Mouse (Mus musculus) embryonic fibroblast, embryonic 13.5 days (primary cell): ENCODE measurements around the gene Gpsm1. TPM values are rescaled to one million over a fixed set of nuclear protein-coding genes. Genes with fewer than 3 reads are reported as not detected.

ENCODE experiments used
- H3K27ac ChIP-seq: 2 replicates; pipeline ENCODE4 v1.5.1; 2012; ENCODE audit warnings: low read length, control low read depth, inconsistent platforms; ENCODE audit not compliant: insufficient read depth
- H3K4me1 ChIP-seq: 2 replicates; pipeline ENCODE4 v1.6.1; 2011; ENCODE audit warnings: low read length; ENCODE audit not compliant: control insufficient read depth, insufficient read depth
- H3K4me3 ChIP-seq: 2 replicates; pipeline ENCODE4 v1.5.1; 2011; ENCODE audit warnings: mild to moderate bottlenecking, control low read depth, low read length; ENCODE audit not compliant: insufficient read depth
- CTCF ChIP-seq: IDR thresholded peaks from 2 replicates; pipeline ENCODE4 v1.5.1; 2011; ENCODE audit warnings: mild to moderate bottlenecking, control low read depth, low read length, moderate library complexity, borderline replicate concordance; ENCODE audit not compliant: insufficient read depth
- POLR2A ChIP-seq: IDR thresholded peaks from 2 replicates; pipeline ENCODE4 v1.6.1; 2011; ENCODE audit warnings: low read depth, mild to moderate bottlenecking, control low read depth, low read length, moderate library complexity
- polyA plus RNA-seq: library from polyadenylated mRNA; stranded (reverse); fragments of >200 nt; gene quantifications from 2 replicates; pipeline ENCODE4 v1.2.4, GENCODE M21; 2011; ENCODE audit warnings: low read depth; ENCODE audit not compliant: missing spikeins, insufficient read length

Gpsm1 gene
- polyA plus RNA-seq, 1 experiment = 26.8 TPM

DNA sequence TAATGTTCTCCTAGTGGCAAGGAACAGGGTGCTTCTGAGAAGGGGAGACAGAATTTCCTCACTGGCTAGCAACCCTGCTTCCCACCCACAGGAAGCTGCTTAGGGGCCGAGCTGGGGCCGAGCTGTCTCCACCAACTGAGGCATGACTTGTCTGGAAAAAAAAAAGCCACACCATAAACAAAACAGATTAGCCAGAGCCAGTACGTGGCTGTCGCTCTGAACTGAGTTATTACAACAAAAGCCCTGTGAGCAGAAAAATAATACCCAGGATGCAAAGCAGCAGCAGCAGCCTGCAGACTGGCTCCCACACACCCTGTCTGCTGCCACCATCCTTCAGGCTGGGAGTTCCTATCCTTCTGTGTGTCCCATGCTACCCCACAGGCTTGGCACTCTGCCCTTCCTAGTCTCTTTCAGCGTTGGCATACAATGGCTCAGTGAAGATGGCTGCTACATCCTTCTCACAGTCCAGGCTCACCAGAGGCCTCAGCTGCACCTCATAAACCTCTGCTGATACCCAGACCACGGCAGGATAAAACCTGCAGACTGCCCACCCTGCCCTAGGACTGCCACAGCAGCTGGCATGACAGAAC is 18.6 kb upstream of the Gpsm1 start:
- Histone ChIP-seq H3K27ac (no peak overlapping the region), H3K4me3 (no peak overlapping the region), H3K4me1 (no peaks in the 10 kb centered on the region)
- TF ChIP-seq POLR2A = no peak
- no peak for TF ChIP-seq CTCF

DNA sequence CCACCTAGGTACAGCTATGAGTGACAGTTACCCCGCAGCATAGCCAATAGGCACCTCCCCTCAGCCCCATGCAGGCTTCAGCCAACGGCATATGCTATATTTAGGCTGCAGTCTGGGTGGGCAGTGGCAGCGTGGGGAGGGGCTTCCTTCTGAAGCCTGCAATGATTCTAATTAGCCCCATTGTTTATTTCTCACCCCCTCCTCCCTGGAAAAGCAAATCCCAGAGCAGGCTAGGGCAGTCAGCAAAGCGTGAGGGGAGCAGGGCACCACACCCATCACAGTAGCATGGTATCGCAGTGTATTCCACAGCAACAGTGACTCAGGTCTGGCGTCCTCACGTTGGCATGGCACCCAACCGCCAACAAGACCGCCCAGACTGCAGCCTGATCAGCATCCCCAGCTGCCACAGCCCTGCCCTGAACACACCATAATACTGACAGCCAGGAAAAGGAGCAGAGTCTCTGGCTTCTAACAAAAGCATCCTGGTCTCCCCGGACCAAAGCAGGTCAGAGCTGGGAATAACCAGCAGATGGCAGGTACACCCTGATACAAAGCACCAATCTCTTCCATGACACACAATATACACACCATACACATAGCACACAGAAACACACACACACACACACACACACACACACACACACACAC is 17.0 kb upstream of the Gpsm1 start:
- H3K27ac ChIP-seq = no peak overlapping the region
- TF ChIP-seq CTCF = no peak
- TF ChIP-seq POLR2A = no peak
- no peaks in the 10 kb centered on the region for H3K4me1 ChIP-seq
- no peak overlapping the region for H3K4me3 ChIP-seq

DNA sequence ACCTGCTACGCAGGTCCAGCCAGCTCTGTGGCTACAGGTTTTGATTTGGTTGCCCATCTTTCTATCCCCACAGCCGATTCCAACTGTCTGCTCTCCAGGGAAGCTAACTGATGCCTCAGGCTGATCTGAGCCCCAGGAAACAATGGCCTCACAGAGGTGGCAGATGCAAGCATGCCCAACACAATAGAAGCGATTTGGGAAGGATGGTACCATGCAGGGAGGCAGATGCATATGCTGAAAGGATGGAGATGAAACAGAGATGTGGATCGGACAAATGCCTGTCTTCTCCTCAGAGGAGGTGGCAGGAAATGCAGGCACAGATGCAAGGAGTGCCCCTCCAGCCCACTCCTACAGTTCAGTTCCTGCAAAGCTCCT is 16.5 kb upstream of the Gpsm1 start:
- no peak for TF ChIP-seq CTCF
- no peak for TF ChIP-seq POLR2A
- H3K4me1 ChIP-seq = no peaks in the 10 kb centered on the region
- H3K27ac ChIP-seq = no peak overlapping the region
- H3K4me3 ChIP-seq = no peak overlapping the region

DNA sequence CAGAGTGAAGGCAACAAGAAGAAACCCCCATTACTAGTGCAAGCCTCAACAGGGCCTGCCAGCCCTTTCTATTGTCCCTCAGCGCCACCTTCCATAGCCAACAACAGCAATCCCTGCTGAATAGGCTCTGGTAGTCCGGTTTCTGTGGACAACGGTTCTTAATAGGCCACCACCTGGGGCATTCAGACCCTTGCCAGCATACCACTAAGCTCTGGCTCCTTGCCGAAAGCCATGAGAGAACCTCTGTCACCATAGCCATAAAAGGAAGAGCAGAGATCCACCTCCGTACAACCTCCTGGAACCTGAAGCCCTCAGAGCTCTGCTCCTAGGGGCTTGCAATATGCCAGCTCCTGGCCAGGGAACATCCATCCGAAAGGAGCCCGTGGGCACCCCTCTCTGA is 16.0 kb upstream of the Gpsm1 start:
- no peak for TF ChIP-seq POLR2A
- no peak for TF ChIP-seq CTCF
- Histone ChIP-seq H3K4me3 (no peak overlapping the region), H3K4me1 (no peaks in the 10 kb centered on the region), H3K27ac (no peak overlapping the region)

DNA sequence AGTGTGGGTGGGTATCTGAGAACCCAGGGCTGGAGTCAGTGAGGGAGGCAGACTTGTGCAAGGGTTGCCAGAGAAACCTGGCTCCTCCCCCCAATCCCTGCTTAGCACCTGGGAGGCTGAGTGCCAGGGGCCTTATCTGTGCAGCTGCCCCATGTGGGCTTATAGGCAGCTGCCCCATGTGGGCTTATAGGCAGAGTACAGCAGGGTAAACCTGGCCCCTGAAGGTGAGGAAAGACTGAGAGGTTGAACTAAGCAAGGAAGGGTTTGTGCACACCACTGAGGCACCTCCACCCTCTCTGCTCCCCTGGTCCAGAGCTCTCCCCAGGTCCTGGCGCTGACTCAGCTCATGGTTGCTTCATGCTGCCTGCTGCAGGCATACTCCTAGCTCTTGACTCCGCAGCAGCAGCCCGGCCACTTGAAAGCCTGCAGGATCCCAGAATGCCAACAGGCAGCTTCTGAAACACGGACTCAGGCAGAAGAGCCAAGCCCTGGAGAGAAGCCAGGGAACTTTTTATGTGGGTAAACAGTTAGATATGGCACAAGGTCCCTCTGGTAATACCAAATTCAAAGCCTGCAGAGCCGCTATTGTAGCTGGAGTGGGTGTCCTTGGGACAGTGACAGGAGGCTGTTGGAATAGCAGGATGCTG is 15.0 kb upstream of the Gpsm1 start:
- no peak for TF ChIP-seq CTCF
- no peak for TF ChIP-seq POLR2A
- Histone ChIP-seq H3K4me1 (no peaks in the 10 kb centered on the region), H3K4me3 (no peak overlapping the region), H3K27ac (no peak overlapping the region)

DNA sequence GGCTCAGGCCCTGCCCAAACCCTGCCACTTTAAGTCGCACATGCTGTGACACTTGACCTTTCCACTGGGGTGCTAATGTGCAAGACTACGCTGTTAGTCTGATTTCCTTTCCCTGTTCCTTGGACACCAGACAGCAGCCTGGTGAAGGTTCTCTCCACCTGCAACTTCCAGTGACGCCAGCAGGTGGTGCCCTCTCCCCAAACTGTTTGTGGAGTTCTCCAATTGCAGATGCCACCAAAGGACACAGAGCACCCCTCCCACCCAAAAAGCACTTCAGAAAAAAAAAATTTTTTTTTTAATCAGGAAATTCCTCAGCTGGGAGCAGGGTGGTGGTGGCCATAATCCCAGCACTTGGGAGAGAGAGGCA is 14.5 kb upstream of the Gpsm1 start:
- Histone ChIP-seq H3K4me1 (no peaks in the 10 kb centered on the region), H3K27ac (no peak overlapping the region)
- TF ChIP-seq POLR2A = no peak
- peak; percentile 86 for TF ChIP-seq CTCF

DNA sequence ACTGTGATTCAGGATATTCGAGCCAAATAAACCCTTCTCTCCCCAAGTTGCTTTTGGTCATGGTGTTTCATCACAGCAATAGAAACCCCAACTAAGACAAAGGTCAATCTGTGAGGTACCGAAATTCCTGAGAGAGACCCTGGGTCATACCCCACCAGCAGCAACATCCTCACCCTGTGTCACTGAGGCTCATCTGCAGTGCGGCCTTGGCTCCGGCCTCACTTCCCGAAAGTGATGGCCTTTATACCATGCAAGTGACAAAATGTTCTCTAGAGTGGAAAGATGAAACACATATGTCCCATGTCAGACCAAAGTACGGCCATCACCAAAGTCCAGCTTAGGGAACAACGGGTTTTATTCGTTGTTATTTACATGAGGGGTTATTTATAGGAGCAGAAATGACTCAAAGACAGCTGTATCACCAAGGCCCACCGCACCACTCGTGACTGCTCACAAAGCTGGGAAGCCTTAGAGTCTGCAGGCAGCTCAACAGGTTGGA is 13.3 kb upstream of the Gpsm1 start:
- no peaks in the 10 kb centered on the region for H3K4me1 ChIP-seq
- H3K4me3 ChIP-seq = no peak overlapping the region
- TF ChIP-seq POLR2A (no peak), CTCF (no peak)
- no peak overlapping the region for H3K27ac ChIP-seq

More for the DNA sequence above, 14.5 kb upstream of the Gpsm1 start:
- H3K4me3 ChIP-seq = no peak overlapping the region

DNA sequence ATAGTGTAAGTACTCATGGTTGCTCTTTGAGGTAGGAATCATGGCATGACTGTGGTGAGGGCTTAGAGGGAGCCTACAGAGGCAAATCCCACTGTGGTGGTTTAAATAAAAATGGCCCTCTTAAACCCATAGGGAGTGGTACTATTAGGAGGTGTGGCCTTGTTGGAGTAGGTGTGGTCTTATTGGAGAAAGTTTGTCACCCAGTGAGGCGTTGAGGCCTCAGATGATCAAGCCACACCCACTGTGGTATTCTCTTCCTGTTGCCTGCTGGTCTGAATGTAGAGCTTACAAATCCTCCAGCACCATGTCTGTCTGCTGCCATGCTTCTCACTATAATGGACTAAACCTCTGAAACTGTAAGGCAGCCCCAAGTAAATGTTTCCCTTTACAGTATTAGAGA is 10.6 kb upstream of the Gpsm1 start:
- H3K4me3 ChIP-seq = no peak overlapping the region
- H3K27ac ChIP-seq = no peak overlapping the region
- no peaks in the 10 kb centered on the region; the same call in 1 of the 2 replicates for H3K4me1 ChIP-seq
- TF ChIP-seq CTCF (no peak), POLR2A (no peak)

DNA sequence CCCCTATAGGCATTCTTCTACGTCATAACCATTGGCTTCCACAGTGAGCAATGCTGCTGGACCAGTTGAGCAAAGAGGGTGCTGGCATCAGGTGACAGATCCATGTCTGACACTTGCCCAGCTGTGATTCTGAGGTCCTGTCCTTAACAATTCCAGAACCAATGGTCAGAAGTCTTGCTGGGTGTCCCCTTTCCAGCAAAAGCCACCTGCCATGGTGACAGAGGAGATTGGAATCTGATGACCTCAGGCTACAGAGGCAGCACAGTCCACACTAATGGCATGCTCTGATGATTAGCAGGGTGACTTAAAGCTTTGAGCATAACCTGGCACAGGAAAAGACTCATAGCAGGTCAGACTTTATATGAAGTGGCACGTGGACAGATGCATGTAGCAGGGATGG is 9.8 kb upstream of the Gpsm1 start:
- no peak overlapping the region for H3K27ac ChIP-seq
- TF ChIP-seq POLR2A (no peak), CTCF (no peak)
- H3K4me3 ChIP-seq = no peak overlapping the region

DNA sequence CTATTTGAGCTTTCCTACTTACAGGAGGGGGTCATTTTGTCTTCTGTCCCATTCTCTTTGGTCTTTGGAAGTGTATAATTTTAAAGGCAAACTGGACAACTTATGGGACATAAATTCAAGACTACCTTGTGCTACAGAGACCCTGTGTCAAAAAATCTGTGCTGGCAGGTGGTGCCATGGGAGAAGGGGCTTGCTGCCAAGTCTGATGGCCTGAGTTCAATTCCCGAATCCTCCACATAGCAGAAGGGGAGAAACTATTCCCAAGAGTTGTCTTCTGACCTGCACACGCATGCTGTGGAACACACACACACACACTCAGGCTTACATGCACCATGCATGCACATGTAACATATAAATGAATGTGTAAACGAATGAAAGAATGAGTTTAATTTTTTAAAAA is 8.6 kb upstream of the Gpsm1 start:
- TF ChIP-seq POLR2A (no peak), CTCF (no peak)
- H3K27ac ChIP-seq = no peak overlapping the region
- peaks cover 5% of the 10 kb centered on the region for H3K4me1 ChIP-seq
- H3K4me3 ChIP-seq = no peak overlapping the region

More for the DNA sequence above, 9.8 kb upstream of the Gpsm1 start:
- H3K4me1 ChIP-seq = peaks cover 5% of the 10 kb centered on the region
